Mouse (Mus musculus): ENCODE results near the gene Rbbp8nl.
"Not testable (repeated sequence)": the region's sequence is repeated elsewhere in the genome, so short reads cannot be mapped to it uniquely, and the experiment has no call there.

Gene Rbbp8nl

GRCm38 (mm10) chr2:180258951-180259484 lies 30.7 kb downstream of the Rbbp8nl start:
- DNase-seq (ENCODE audit: extremely low read depth, insufficient read length, low spot score): not testable (repeated sequence)

GRCm38 (mm10) chr2:180257963-180258865 lies 31.5 kb downstream of the Rbbp8nl start:
- no peak for DNase-seq (ENCODE audit: extremely low read depth, insufficient read length, low spot score)

- DNase-seq (ENCODE audit: extremely low read depth, insufficient read length, low spot score): peak; percentile 99
Observed at GRCm38 (mm10) chr2:180257001-180257521, 32.6 kb downstream of the Rbbp8nl start, which contains the start of gene Rps21. Gene Rps21 (plus strand): TSS chr2:180257377.

GRCm38 (mm10) chr2:180256296-180257000 lies 33.2 kb downstream of the Rbbp8nl start:
- peak; percentile 52 for DNase-seq (ENCODE audit: extremely low read depth, insufficient read length, low spot score)

GRCm38 (mm10) chr2:180255701-180256100 lies 34.0 kb downstream of the Rbbp8nl start:
- DNase-seq (ENCODE audit: extremely low read depth, insufficient read length, low spot score): peak; percentile 62

GRCm38 (mm10) chr2:180254436-180255209 lies 35.1 kb downstream of the Rbbp8nl start:
- no peak for DNase-seq (ENCODE audit: extremely low read depth, insufficient read length, low spot score)

GRCm38 (mm10) chr2:180251838-180252237 lies 37.8 kb downstream of the Rbbp8nl start:
- no peak for DNase-seq (ENCODE audit: extremely low read depth, insufficient read length, low spot score)

GRCm38 (mm10) chr2:180250930-180251611 lies 38.6 kb downstream of the Rbbp8nl start:
- DNase-seq (ENCODE audit: extremely low read depth, insufficient read length, low spot score): peak; percentile 57

GRCm38 (mm10) chr2:180248947-180249660 lies 40.6 kb downstream of the Rbbp8nl start:
- DNase-seq (ENCODE audit: extremely low read depth, insufficient read length, low spot score): no peak

- no peak for DNase-seq (ENCODE audit: extremely low read depth, insufficient read length, low spot score)
Observed at GRCm38 (mm10) chr2:180247916-180248315, 41.8 kb downstream of the Rbbp8nl start.

- DNase-seq (ENCODE audit: extremely low read depth, insufficient read length, low spot score): no peak
Observed at GRCm38 (mm10) chr2:180243108-180243507, 46.6 kb downstream of the Rbbp8nl start.

GRCm38 (mm10) chr2:180238591-180238990 lies 51.1 kb downstream of the Rbbp8nl start:
- no peak for DNase-seq (ENCODE audit: extremely low read depth, insufficient read length, low spot score)

GRCm38 (mm10) chr2:180237601-180238345 lies 51.9 kb downstream of the Rbbp8nl start:
- no peak for DNase-seq (ENCODE audit: extremely low read depth, insufficient read length, low spot score)

- no peak for DNase-seq (ENCODE audit: extremely low read depth, insufficient read length, low spot score)
Observed at GRCm38 (mm10) chr2:180236930-180237329, 52.7 kb downstream of the Rbbp8nl start.

- no peak for DNase-seq (ENCODE audit: extremely low read depth, insufficient read length, low spot score)
Observed at GRCm38 (mm10) chr2:180236500-180236899, 53.2 kb downstream of the Rbbp8nl start.

GRCm38 (mm10) chr2:180235788-180236187 lies 53.9 kb downstream of the Rbbp8nl start:
- no peak for DNase-seq (ENCODE audit: extremely low read depth, insufficient read length, low spot score)

- DNase-seq (ENCODE audit: extremely low read depth, insufficient read length, low spot score): no peak
Observed at GRCm38 (mm10) chr2:180234980-180235379, 54.7 kb downstream of the Rbbp8nl start.

- DNase-seq (ENCODE audit: extremely low read depth, insufficient read length, low spot score): no peak
Observed at GRCm38 (mm10) chr2:180234353-180234752, 55.3 kb downstream of the Rbbp8nl start.

Measured in 3134 (cell line).